Mouse (Mus musculus): Measurements from ENCODE around the gene Hs1bp3. TPM values are rescaled to one million over a fixed set of nuclear protein-coding genes. Genes with fewer than 3 reads are reported as not detected.

Hs1bp3 gene
- polyA plus RNA-seq, 1 experiment from 2014 or later, result 7.8 TPM

DNA sequence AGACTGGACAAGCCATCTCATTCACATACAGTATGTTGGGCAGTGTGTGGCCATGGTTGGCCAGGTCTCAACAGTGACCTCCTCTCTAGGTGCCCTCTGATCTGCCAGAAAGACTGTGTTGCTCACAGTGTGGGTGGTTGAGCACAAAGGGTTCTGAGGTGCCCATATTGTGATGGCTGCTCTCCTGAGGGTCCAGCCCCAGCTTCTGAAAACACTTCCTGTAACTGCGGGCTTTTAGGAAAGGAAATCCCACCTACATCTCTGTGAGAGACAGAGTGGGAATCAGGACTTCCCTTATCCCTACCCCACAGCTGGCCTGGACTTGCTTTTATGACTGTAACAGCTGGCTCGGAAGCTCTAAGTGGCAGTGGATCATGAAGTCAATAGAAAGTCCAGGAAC, 68.7 kb downstream of the Hs1bp3 start:
- Histone ChIP-seq H3K4me3 (ENCODE audit: low read depth, low read length) (no peak overlapping the region), H3K9me3 (ENCODE audit: control insufficient read depth, low read length) (no peaks in the 10 kb centered on the region), H3K36me3 (ENCODE audit: control insufficient read depth, insufficient read depth, low read length) (no peaks in the 10 kb centered on the region), H3K9ac (ENCODE audit: low read length) (no peak overlapping the region), H3K4me1 (replicated peaks; ENCODE audit: control insufficient read depth, insufficient read depth, low read length) (0 out of 2 replicates have a peak, but pooled peaks cover 2% of the 10 kb centered on the region), H3K27me3 (ENCODE audit: control insufficient read depth, insufficient read depth, low read length) (no peaks in the 10 kb centered on the region), H3K4me2 (ENCODE audit: low read depth, low read length, severe bottlenecking) (no peak overlapping the region), H3K27ac (ENCODE audit: low read depth, low read length) (no peak overlapping the region)
- ATAC-seq (replicated peaks; ENCODE audit: low FRiP score) (no peak), DNase-seq (ENCODE audit: low spot score) (no peak)
- WGBS, result 90% methylated on average over 2 of the region's 2 CpGs

DNA sequence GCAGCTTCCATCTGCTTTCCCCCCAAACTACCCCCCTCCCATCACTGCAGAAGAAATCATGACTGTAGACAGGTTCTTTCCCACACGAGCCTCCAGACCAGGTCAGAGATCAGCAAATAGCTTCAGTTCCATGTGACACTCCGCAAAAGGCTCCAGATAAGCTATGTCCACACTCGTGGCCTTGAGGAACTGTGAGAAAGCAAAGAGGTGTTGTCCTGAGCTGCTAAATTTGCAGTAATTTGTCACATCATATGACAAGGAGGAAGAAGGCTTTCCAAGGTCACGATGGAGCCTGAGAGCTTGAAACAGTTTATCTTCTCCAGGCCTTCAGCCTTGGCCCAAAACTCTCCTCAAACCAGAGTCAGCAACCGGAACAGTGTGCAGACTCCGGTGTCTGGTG, 70.6 kb downstream of the Hs1bp3 start:
- H3K36me3 ChIP-seq (ENCODE audit: control insufficient read depth, insufficient read depth, low read length), result no peaks in the 10 kb centered on the region
- no peak overlapping the region for H3K9ac ChIP-seq (ENCODE audit: low read length)
- H3K27me3 ChIP-seq (ENCODE audit: control insufficient read depth, insufficient read depth, low read length), result no peaks in the 10 kb centered on the region
- H3K27ac ChIP-seq (ENCODE audit: low read depth, low read length), result no peak overlapping the region
- ATAC-seq (replicated peaks; ENCODE audit: low FRiP score), result no peak
- H3K9me3 ChIP-seq (ENCODE audit: control insufficient read depth, low read length), result no peaks in the 10 kb centered on the region
- no peak overlapping the region for H3K4me2 ChIP-seq (ENCODE audit: low read depth, low read length, severe bottlenecking)
- H3K4me3 ChIP-seq (ENCODE audit: low read depth, low read length), result no peak overlapping the region
- 0 out of 2 replicates have a peak, but pooled peaks cover 2% of the 10 kb centered on the region for H3K4me1 ChIP-seq (replicated peaks; ENCODE audit: control insufficient read depth, insufficient read depth, low read length)
- no peak for DNase-seq (ENCODE audit: low spot score)
- WGBS, result 89% methylated on average over 6 of the region's 6 CpGs

- Histone ChIP-seq H3K4me1 (replicated peaks; ENCODE audit: control insufficient read depth, insufficient read depth, low read length) (0 out of 2 replicates have a peak, but pooled peaks cover 2% of the 10 kb centered on the region), H3K9me3 (ENCODE audit: control insufficient read depth, low read length) (no peaks in the 10 kb centered on the region), H3K9ac (ENCODE audit: low read length) (no peak overlapping the region), H3K4me3 (ENCODE audit: low read depth, low read length) (no peak overlapping the region), H3K27me3 (ENCODE audit: control insufficient read depth, insufficient read depth, low read length) (no peaks in the 10 kb centered on the region), H3K36me3 (ENCODE audit: control insufficient read depth, insufficient read depth, low read length) (no peaks in the 10 kb centered on the region), H3K4me2 (ENCODE audit: low read depth, low read length, severe bottlenecking) (no peak overlapping the region), H3K27ac (ENCODE audit: low read depth, low read length) (no peak overlapping the region)
- DNase-seq (ENCODE audit: low spot score) (peak; percentile 61), ATAC-seq (replicated peaks; ENCODE audit: low FRiP score) (peak; percentile 46; the same call in 1 of the 2 replicates)
- 50% methylated on average over 6 of the region's 6 CpGs for WGBS
Observed at GRCm38 (mm10) chr12:8386451-8387011, 73.3 kb downstream of the Hs1bp3 start.

DNA sequence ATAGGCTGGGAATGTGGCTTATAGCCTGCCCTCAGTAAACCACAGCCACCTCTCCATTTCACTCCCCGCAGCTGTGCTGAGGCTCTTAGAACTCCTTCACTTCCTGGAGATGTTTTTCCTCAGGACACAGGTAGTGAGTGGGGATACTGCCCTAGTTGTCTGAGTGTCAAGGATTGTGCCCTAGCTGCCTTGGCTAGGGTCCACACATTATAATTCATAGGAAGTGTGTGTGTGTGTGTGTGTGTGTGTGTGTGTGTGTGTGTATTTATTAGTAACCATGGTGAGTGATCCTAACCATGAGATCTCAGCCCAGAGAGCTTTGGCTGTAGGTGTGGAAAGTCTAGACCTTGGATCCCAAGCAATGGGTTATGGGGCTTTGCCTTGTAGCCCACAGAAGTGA, 74.0 kb downstream of the Hs1bp3 start:
- H3K9ac ChIP-seq (ENCODE audit: low read length), result no peak overlapping the region
- 89% methylated on average over 1 of the region's 1 CpGs for WGBS
- H3K36me3 ChIP-seq (ENCODE audit: control insufficient read depth, insufficient read depth, low read length), result no peaks in the 10 kb centered on the region
- no peak overlapping the region for H3K4me3 ChIP-seq (ENCODE audit: low read depth, low read length)
- no peaks in the 10 kb centered on the region for H3K27me3 ChIP-seq (ENCODE audit: control insufficient read depth, insufficient read depth, low read length)
- 0 out of 2 replicates have a peak, but pooled peaks cover 2% of the 10 kb centered on the region for H3K4me1 ChIP-seq (replicated peaks; ENCODE audit: control insufficient read depth, insufficient read depth, low read length)
- no peak for ATAC-seq (replicated peaks; ENCODE audit: low FRiP score)
- H3K27ac ChIP-seq (ENCODE audit: low read depth, low read length), result no peak overlapping the region
- no peaks in the 10 kb centered on the region for H3K9me3 ChIP-seq (ENCODE audit: control insufficient read depth, low read length)
- no peak for DNase-seq (ENCODE audit: low spot score)
- no peak overlapping the region for H3K4me2 ChIP-seq (ENCODE audit: low read depth, low read length, severe bottlenecking)

DNA sequence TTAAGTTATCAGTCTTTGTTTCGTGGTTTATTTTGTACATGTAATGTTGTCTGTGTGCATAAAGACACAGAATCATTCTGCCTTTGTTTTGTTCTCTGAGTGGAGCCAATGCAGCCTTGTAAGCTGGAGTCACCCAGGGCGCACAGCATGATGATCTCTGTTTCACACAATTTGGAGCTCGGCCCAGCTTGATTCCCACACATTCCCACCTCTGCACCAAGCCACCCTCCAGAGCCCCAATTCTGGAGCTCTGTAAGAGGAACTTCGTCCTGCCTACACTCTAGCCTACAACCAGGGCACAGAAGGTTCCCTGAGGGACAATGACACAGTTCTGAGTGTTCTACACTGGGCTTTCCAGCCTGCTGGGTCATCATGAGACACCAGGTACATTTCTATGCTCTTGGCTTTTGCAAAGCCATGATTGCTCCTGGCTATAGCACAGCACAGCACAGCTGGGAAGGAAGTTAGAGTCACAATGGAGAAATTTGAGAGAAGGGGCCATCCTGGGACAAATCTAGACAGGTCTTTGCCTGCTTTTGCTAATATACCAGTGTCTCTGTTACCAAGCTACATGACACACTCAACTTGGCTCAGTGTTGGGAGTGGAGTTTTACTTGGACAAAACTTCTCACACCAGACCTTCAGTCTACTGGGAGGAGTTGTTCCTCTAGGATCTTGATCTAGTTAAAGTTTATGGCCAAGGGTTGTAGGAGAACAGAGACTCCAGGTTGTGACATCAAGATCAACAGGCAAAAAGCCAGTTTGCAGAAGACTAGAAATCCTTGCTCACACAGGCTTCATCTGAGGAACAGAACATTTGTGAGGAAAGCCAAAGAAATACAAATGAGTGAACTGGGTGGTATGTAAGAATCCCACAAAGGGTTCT, 75.5 kb downstream of the Hs1bp3 start:
- DNase-seq (ENCODE audit: low spot score), result no peak
- WGBS, result 82% methylated on average over 4 of the region's 4 CpGs
- ATAC-seq (replicated peaks; ENCODE audit: low FRiP score), result no peak

DNA sequence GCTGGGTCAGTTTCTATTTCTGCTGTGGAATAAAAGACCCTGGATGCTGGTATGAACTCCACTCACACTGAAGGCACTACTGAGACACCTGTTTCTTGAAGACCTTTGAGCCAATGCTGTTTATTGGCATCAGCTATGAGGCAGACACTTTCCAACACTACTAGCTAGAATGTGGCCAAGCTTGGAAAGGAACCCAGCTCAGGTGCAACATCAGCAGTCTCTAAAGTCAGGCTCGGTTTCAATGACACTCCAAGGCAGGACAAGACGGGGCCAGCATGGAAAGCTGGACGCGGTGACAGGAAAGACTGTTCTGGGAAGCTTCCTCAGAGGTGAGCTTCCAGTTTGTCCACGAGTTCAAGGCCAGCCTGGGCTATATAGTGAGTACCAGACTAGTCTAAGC, 80.0 kb downstream of the Hs1bp3 start:
- H3K4me2 ChIP-seq (ENCODE audit: low read depth, low read length, severe bottlenecking), result no peak overlapping the region
- H3K36me3 ChIP-seq (ENCODE audit: control insufficient read depth, insufficient read depth, low read length), result no peaks in the 10 kb centered on the region
- H3K27ac ChIP-seq (ENCODE audit: low read depth, low read length), result no peak overlapping the region
- no peaks in the 10 kb centered on the region for H3K9me3 ChIP-seq (ENCODE audit: control insufficient read depth, low read length)
- H3K4me1 ChIP-seq (replicated peaks; ENCODE audit: control insufficient read depth, insufficient read depth, low read length), result no peaks in the 10 kb centered on the region
- no peaks in the 10 kb centered on the region for H3K27me3 ChIP-seq (ENCODE audit: control insufficient read depth, insufficient read depth, low read length)
- ATAC-seq (replicated peaks; ENCODE audit: low FRiP score) (no peak), DNase-seq (ENCODE audit: low spot score) (no peak)
- WGBS, result 91% methylated on average over 5 of the region's 5 CpGs
- no peak overlapping the region for H3K4me3 ChIP-seq (ENCODE audit: low read depth, low read length)
- no peak overlapping the region for H3K9ac ChIP-seq (ENCODE audit: low read length)

More for the DNA sequence above, 75.5 kb downstream of the Hs1bp3 start:
- H3K4me1 ChIP-seq (replicated peaks; ENCODE audit: control insufficient read depth, insufficient read depth, low read length), result 0 out of 2 replicates have a peak, but pooled peaks cover 2% of the 10 kb centered on the region
- no peak overlapping the region for H3K27ac ChIP-seq (ENCODE audit: low read depth, low read length)
- no peak overlapping the region for H3K9ac ChIP-seq (ENCODE audit: low read length)
- H3K27me3 ChIP-seq (ENCODE audit: control insufficient read depth, insufficient read depth, low read length), result no peaks in the 10 kb centered on the region
- H3K4me3 ChIP-seq (ENCODE audit: low read depth, low read length), result no peak overlapping the region
- H3K4me2 ChIP-seq (ENCODE audit: low read depth, low read length, severe bottlenecking), result no peak overlapping the region
- no peaks in the 10 kb centered on the region for H3K9me3 ChIP-seq (ENCODE audit: control insufficient read depth, low read length)
- no peaks in the 10 kb centered on the region for H3K36me3 ChIP-seq (ENCODE audit: control insufficient read depth, insufficient read depth, low read length)

Other genes with a start within 250 kb of the Hs1bp3 start
- gene Ldah, start 105.3 kb upstream of the Hs1bp3 start, polyA plus RNA-seq (2014; fragmentation: Nextera tagmentation; extraction: Ambion mirVana), result 59.0 and 65.9 TPM in 2 replicates
- gene Gdf7, start 11.5 kb upstream of the Hs1bp3 start, polyA plus RNA-seq (2014; fragmentation: Nextera tagmentation; extraction: Ambion mirVana), result 0.75 TPM in 1 of 2 replicates, not detected in the other
- gene Rhob, start 186.6 kb downstream of the Hs1bp3 start, polyA plus RNA-seq (2014; fragmentation: Nextera tagmentation; extraction: Ambion mirVana), result 55.1 and 58.3 TPM in 2 replicates